Mouse (Mus musculus) limb, embryonic 15.5 days (tissue): ENCODE data around the gene Ak3. TPM values are rescaled to one million over a fixed set of nuclear protein-coding genes. Genes with fewer than 3 reads are reported as not detected.

ENCODE experiments used
- ATAC-seq: fragments of 200-750 bp; cut with Nextera tagmentation; 2 replicates; pipeline ENCODE4 v1.8.0; 2017; ENCODE audit warnings: low read depth, moderate TSS enrichment; ENCODE audit not compliant: insufficient number of reproducible peaks, low FRiP score, low TSS enrichment
- H3K27ac ChIP-seq: fragments of 300-500 bp; sonication (generic); 2 replicates; pipeline ENCODE4 v1.5.1; 2015; ENCODE audit warnings: moderate library complexity, mild to moderate bottlenecking, inconsistent platforms
- H3K27me3 ChIP-seq: fragments of 300-500 bp; sonication (generic); 2 replicates; pipeline ENCODE4 v1.6.1; 2015; ENCODE audit warnings: inconsistent platforms
- H3K36me3 ChIP-seq: fragments of 300-500 bp; sonication (generic); 2 replicates; pipeline ENCODE4 v1.6.1; 2015; ENCODE audit warnings: inconsistent platforms
- H3K4me1 ChIP-seq: fragments of 300-500 bp; sonication (generic); 2 replicates; pipeline ENCODE4 v1.6.1; 2015; ENCODE audit warnings: inconsistent platforms
- H3K4me2 ChIP-seq: fragments of 300-500 bp; sonication (generic); 2 replicates; pipeline ENCODE4 v1.6.1; 2015; ENCODE audit warnings: mild to moderate bottlenecking, inconsistent platforms
- H3K4me3 ChIP-seq: fragments of 300-500 bp; sonication (generic); 2 replicates; pipeline ENCODE4 v1.5.1; 2015; ENCODE audit warnings: mild to moderate bottlenecking, inconsistent platforms
- H3K9ac ChIP-seq: fragments of 300-500 bp; sonication (generic); 2 replicates; pipeline ENCODE4 v1.6.1; 2015; ENCODE audit warnings: inconsistent platforms
- H3K9me3 ChIP-seq: fragments of 300-500 bp; sonication (generic); 2 replicates; pipeline ENCODE4 v1.6.1; 2016; ENCODE audit warnings: inconsistent platforms
- WGBS: fragments of 180-500 bp; shearing (Covaris S2); methylation state at CpG from one replicate; pipeline ENCODE4 v1.1.7; 2015; 5-methylcytosine and 5-hydroxymethylcytosine counted together
- polyA plus RNA-seq: library from polyadenylated mRNA; unstranded; fragments of >200 nt; fragmentation: Nextera tagmentation; extraction: Ambion mirVana; gene quantifications from 2 replicates; pipeline ENCODE4 v1.2.1, GENCODE M21; 2015

Ak3 gene
- polyA plus RNA-seq, 1 experiment from 2014 or later: 73.8 TPM

DNA sequence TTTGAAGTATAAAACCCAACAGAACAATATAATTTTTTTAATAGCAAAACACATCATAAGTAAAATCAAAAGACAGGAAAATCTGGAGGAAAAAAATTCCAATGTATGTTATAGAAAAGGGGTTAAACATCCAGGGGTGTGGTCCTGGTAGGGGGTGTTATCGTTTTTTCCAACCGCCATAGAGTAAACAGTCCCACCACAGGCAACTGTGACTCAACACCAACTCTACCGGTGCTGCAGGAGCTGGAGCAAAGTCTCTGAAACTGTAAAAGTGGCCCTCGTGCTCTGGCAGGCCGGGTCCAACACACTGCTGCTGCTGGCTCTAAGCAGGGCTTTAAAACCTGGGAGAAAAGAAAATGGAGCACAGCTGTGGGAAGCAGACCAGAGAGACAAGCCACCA is 11.0 kb upstream of the Ak3 start:
- H3K27ac ChIP-seq: no peak overlapping the region
- H3K4me1 ChIP-seq: 0 out of 2 replicates have a peak, but pooled peaks cover 3% of the 10 kb centered on the region
- 86% methylated on average over 5 of the region's 5 CpGs for WGBS
- no peaks in the 10 kb centered on the region for H3K36me3 ChIP-seq
- H3K9ac ChIP-seq: no peak overlapping the region
- no peak overlapping the region for H3K4me2 ChIP-seq
- no peak overlapping the region for H3K4me3 ChIP-seq
- no peaks in the 10 kb centered on the region for H3K27me3 ChIP-seq
- ATAC-seq: no peak
- no peaks in the 10 kb centered on the region for H3K9me3 ChIP-seq

DNA sequence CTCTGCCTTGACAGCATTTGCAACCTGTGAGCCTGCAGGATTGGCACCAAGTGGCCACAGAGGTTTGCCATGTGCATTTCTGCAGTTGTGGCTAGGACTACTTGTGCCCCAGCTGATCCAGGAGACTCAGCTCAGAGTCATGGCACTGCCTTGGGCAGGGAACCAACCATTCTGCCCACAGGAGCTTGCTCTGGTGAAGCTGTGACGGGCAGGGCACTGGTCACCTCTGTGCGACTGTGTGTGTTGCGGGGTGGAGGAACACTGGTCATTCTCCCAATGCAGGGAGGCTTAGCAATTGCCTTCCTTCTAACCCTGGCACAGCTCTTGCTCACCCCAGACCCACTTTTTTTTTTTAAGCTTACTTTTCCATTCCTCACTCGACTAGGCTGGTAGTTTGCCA is 7.7 kb upstream of the Ak3 start:
- H3K4me3 ChIP-seq: no peak overlapping the region
- H3K9me3 ChIP-seq: no peaks in the 10 kb centered on the region
- no peak overlapping the region for H3K9ac ChIP-seq
- H3K36me3 ChIP-seq: no peaks in the 10 kb centered on the region
- 87% methylated on average over 4 of the region's 4 CpGs for WGBS
- H3K27ac ChIP-seq: no peak overlapping the region
- no peaks in the 10 kb centered on the region for H3K4me1 ChIP-seq
- H3K27me3 ChIP-seq: no peaks in the 10 kb centered on the region
- no peak overlapping the region for H3K4me2 ChIP-seq
- ATAC-seq: no peak

DNA sequence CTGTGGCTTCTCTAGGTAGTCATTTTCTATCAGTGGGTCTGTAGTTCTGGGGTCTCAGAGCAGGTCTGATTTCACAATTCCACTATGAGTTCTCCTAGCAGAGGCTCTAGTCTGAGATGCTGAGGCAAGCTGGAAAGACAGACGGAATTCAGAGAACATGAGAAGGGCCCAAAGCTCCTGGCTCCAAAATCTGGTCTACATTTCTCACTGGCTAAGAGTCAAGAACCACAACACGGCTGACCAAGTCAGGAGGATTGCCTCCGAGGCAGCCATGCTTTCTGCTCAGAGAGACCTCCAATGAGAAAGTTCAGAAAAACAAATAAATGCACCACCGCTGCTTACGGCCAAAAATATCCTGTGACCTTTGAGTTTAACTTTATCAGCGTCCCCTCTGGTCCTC is 6.8 kb upstream of the Ak3 start:
- WGBS: 58% methylated on average over 6 of the region's 6 CpGs
- no peak for ATAC-seq
- H3K9me3 ChIP-seq: no peaks in the 10 kb centered on the region
- H3K27ac ChIP-seq: no peak overlapping the region
- H3K4me3 ChIP-seq: no peak overlapping the region
- no peak overlapping the region for H3K9ac ChIP-seq
- H3K27me3 ChIP-seq: no peaks in the 10 kb centered on the region
- H3K36me3 ChIP-seq: no peaks in the 10 kb centered on the region
- H3K4me2 ChIP-seq: no peak overlapping the region
- no peaks in the 10 kb centered on the region for H3K4me1 ChIP-seq

DNA sequence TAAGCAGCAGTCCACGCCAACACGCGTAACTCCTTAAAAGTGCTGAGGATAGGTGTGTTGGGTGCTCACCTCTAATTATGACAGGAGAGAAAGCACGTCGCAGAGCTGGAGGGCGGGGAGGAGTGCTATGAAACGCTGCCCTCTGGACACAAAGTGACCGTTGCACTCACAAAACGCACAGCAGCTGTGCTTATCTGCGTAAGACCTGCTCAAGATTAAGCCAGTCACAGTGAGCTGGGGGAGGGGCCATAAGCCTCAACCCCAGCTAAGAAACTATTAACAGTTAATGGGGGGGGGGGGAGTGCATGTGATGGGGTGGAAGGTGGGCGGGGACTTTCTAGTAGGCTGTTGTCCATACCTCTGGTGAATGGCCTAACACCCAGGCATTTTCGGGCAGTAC is 5.0 kb upstream of the Ak3 start:
- H3K36me3 ChIP-seq: no peaks in the 10 kb centered on the region
- ATAC-seq: no peak
- H3K27me3 ChIP-seq: no peaks in the 10 kb centered on the region
- H3K4me1 ChIP-seq: peaks cover 6% of the 10 kb centered on the region
- WGBS: 87% methylated on average over 12 of the region's 12 CpGs
- H3K4me3 ChIP-seq: no peak overlapping the region
- no peak overlapping the region for H3K27ac ChIP-seq
- no peak overlapping the region for H3K9ac ChIP-seq
- H3K9me3 ChIP-seq: no peaks in the 10 kb centered on the region
- no peak overlapping the region for H3K4me2 ChIP-seq

DNA sequence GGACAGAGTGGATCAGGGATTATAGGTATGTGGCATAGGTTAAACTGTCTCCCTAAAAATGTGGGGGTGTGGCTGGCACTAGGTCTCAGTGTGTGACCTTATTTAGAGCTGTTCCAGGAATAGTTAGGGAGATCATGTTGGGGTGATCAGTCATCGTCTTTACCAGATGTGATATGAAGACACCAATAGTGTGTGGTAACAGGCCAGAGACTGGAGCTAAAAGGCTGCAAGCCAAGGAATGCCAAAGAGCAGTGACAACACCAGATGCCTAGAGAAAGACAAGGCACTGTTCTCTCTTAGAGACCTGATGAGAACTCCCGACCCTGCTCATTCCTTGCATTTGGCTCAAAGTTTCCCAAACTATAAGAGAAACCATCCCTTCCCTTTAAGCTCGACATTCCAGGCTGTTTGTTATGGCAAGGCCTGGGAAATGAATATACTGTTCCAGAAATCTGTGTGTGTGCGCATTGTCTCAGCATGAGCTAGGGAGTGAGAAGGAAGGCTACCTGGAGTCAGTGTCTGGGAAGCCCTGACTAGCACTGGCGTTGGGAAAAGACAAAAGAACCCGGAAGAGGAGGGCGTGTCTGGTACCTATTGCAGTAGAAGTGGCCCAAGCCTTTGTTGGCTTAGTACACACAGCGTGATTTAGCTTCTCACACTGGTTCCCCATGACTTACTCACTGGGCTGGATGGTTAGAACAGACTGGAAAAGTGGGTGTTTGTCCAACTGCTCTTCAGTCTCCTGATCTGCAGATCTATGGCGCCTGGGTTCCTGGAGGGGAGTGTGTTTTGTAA is 2.6 kb upstream of the Ak3 start:
- Histone ChIP-seq H3K9me3 (no peaks in the 10 kb centered on the region), H3K27me3 (no peaks in the 10 kb centered on the region), H3K9ac (no peak overlapping the region), H3K4me1 (peaks cover 12% of the 10 kb centered on the region), H3K4me2 (no peak overlapping the region), H3K4me3 (no peak overlapping the region), H3K36me3 (no peaks in the 10 kb centered on the region), H3K27ac (no peak overlapping the region; the same call in 1 of the 2 replicates)
- ATAC-seq: no peak
- 80% methylated on average over 9 of the region's 9 CpGs for WGBS

DNA sequence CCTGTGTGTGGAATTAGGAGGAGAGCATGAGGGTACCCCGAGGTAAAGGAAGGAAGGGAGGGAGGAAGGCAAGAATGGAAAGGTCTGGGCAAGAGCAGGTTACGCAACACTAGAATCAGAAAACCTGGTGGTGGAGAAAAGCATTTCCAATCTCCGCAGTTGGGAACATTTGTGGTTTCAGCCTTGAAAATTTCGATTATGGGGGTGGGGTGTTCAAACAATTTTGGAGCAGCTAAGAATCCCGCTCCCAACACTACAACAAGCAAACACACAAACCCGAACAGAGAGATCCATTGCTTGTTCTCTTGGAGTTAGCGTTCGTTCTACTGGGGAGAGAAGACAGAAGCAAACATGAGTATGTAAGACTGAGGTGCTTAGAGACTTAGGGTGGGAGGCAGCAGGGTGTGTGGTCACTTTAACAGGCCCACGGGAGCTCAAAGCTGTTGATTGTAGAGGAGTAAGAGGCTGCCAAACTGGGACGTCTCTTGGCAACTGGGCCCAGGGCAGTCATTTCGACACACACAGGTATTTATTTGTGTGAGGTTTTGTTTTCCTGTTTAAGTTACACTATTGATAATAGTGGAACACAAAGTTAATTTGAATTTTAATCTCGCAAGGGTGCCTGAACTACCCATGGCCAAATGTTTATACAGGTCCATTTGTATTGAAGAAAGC is 1.8 kb upstream of the Ak3 start:
- ATAC-seq: no peak
- H3K9me3 ChIP-seq: no peaks in the 10 kb centered on the region
- H3K36me3 ChIP-seq: no peaks in the 10 kb centered on the region
- no peak overlapping the region for H3K4me2 ChIP-seq
- no peak overlapping the region for H3K27ac ChIP-seq
- 70% methylated on average over 12 of the region's 12 CpGs for WGBS
- H3K4me3 ChIP-seq: no peak overlapping the region
- H3K4me1 ChIP-seq: peaks cover 13% of the 10 kb centered on the region
- no peak overlapping the region for H3K9ac ChIP-seq
- H3K27me3 ChIP-seq: no peaks in the 10 kb centered on the region

DNA sequence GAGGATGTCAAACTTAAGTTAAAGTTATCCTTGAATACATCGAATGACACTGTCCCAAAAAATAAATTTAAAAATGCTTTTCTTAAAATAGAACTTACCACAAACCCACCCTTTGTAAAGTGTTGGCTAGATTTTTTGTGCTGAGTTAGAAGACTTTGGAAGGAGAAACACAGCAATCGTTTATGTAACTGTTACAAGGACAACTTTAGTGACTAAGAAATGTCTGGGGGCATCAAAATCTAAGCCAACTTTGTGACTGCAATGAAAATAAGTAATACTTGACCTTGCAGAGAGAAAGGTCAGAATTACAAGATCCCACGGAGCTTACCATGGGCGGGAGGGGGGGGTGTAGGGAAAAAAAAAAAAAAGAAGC is 814 bp downstream of the Ak3 start:
- peaks cover 21% of the 10 kb centered on the region for H3K4me1 ChIP-seq
- 26% methylated on average over 4 of the region's 4 CpGs for WGBS
- H3K27me3 ChIP-seq: no peaks in the 10 kb centered on the region
- H3K36me3 ChIP-seq: no peaks in the 10 kb centered on the region
- peak overlapping the region; percentile 76; the same call in 1 of the 2 replicates for H3K9ac ChIP-seq
- H3K9me3 ChIP-seq: no peaks in the 10 kb centered on the region
- ATAC-seq: no peak
- H3K27ac ChIP-seq: peak overlapping the region; percentile 89
- H3K4me2 ChIP-seq: peak overlapping the region; percentile 75
- peak overlapping the region; percentile 83 for H3K4me3 ChIP-seq

DNA sequence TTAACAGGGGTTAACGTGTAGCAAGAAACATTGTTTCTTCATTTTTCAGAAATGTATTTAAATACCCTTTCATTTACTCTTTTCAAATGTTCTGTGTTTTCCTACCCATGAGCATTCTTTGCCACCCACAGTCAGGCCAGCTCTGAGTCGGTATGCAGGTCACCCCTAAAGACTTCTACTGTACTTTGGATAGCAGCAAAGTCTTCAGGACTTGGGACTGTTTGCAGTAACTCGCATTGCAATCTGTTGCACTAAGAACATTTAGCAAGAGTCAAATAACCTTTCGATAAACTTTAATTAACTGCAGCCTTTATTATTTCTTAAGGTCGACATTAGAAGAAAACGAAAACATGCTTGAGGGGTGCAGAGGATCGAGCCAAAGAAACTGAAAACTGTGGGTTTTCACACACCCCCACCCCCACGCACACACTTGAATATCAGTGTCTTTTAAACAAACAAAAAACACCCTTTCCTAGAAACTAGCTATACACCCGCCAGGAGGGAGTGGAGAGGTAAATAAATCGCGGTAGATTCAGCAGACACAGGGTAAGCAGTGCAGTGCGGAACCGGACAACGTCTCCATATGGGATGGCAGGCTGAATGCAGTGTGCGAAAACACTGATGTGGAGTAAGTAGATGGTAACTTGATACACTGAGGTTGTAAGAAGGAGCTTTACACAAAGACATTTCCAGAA is 1.7 kb downstream of the Ak3 start:
- H3K9ac ChIP-seq: no peak overlapping the region
- H3K36me3 ChIP-seq: no peaks in the 10 kb centered on the region
- peak overlapping the region; percentile 33; the same call in 1 of the 2 replicates for H3K27ac ChIP-seq
- WGBS: 30% methylated on average over 15 of the region's 15 CpGs
- no peaks in the 10 kb centered on the region for H3K9me3 ChIP-seq
- H3K4me2 ChIP-seq: peak overlapping the region; percentile 75
- peak overlapping the region; percentile 83 for H3K4me3 ChIP-seq
- peaks cover 21% of the 10 kb centered on the region for H3K4me1 ChIP-seq
- no peak for ATAC-seq
- H3K27me3 ChIP-seq: no peaks in the 10 kb centered on the region

DNA sequence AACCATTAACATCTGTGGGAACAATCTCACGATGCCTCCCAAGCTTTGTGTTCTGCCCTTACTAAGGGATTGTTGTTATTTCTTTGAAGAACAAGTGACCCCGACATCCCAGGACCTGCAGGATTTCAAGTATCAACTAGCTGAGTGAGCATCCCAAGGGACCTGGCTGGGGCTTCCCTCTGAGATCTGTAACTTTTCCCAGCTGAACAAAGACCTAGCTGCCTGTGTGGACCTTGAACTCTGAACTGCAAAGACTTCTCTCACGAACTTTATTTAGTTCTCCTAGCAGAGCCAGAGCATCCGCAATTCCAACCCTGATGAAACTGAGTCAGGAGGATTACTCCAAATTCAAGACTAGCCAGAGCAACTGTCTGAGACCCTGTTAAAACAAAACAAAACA is 2.4 kb downstream of the Ak3 start:
- Histone ChIP-seq H3K27ac (no peak overlapping the region), H3K27me3 (no peaks in the 10 kb centered on the region), H3K4me1 (peaks cover 21% of the 10 kb centered on the region), H3K36me3 (peaks cover under 1% of the 10 kb centered on the region; the same call in 1 of the 2 replicates), H3K4me2 (no peak overlapping the region), H3K9me3 (no peaks in the 10 kb centered on the region), H3K9ac (no peak overlapping the region), H3K4me3 (no peak overlapping the region)
- no peak for ATAC-seq
- 62% methylated on average over 4 of the region's 4 CpGs for WGBS

DNA sequence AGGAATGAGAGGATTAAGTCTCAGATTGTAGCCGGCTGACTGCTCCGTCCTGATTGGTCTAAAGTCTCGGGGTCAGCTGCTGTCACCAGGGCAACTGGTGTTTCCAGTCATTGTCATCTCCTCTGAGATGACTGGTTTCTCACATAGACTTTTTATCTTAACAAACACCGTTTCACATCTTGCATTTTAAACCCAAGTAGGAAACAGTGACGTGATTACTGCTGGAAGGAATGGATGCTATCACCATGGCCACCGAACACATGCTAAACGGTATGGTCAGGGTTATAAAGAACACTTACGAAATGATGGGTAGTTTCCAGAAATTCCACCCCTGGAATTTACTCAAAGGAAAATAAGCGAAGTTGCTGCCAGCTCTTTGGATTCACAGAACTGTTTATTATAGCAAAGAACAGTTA is 3.4 kb downstream of the Ak3 start:
- Histone ChIP-seq H3K4me2 (no peak overlapping the region), H3K27me3 (no peaks in the 10 kb centered on the region), H3K27ac (no peak overlapping the region), H3K4me3 (no peak overlapping the region), H3K9ac (no peak overlapping the region), H3K36me3 (peaks cover 5% of the 10 kb centered on the region; the same call in 1 of the 2 replicates), H3K9me3 (no peaks in the 10 kb centered on the region), H3K4me1 (peaks cover 21% of the 10 kb centered on the region)
- no peak for ATAC-seq
- 55% methylated on average over 9 of the region's 9 CpGs for WGBS

DNA sequence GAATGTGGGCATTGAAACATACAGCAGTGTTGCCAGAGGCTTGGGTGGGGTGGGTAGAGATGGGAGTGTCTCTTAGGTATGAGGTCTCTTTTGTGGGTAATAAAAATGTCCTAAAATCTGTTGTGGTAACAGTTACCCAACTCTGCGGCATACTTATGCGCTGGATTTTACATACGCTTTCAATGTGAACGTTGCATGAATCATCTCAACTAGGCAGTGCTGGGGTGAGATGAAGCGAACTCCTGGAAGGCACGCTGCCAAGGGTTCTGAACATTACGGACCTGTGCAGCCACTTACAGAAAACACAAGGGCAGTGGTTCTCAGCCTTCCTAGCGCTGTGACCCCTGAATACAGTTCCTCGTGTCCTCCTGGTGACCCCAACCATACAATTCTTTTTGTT is 5.1 kb downstream of the Ak3 start:
- Histone ChIP-seq H3K4me2 (no peak overlapping the region), H3K27ac (no peak overlapping the region), H3K4me3 (no peak overlapping the region), H3K4me1 (peaks cover 15% of the 10 kb centered on the region; the same call in 1 of the 2 replicates), H3K9ac (no peak overlapping the region), H3K9me3 (no peaks in the 10 kb centered on the region), H3K36me3 (peaks cover 7% of the 10 kb centered on the region; the same call in 1 of the 2 replicates), H3K27me3 (no peaks in the 10 kb centered on the region)
- 66% methylated on average over 9 of the region's 9 CpGs for WGBS
- no peak for ATAC-seq

DNA sequence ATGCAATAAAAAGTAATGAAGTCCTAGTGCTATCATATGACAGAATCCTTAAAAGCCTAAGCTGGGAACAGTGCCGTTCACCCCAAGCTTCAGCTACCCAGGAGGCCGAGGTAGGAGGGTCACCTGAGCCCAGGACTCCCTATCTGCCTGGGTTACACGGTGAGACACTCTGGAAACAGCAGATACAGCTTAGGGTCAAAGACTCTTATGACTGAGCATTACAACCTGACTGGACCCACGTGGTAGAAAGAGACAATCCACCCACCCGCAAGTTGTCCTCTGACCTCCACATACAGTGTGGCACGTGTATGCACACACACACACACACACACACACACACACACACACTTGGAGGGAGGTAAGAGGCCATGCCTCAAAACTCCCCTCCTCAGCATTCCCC is 5.6 kb downstream of the Ak3 start:
- peaks cover 15% of the 10 kb centered on the region; the same call in 1 of the 2 replicates for H3K4me1 ChIP-seq
- H3K4me3 ChIP-seq: no peak overlapping the region
- no peaks in the 10 kb centered on the region for H3K9me3 ChIP-seq
- H3K4me2 ChIP-seq: no peak overlapping the region
- H3K27me3 ChIP-seq: no peaks in the 10 kb centered on the region
- H3K9ac ChIP-seq: no peak overlapping the region
- WGBS: 71% methylated on average over 6 of the region's 6 CpGs
- no peak for ATAC-seq
- no peak overlapping the region for H3K27ac ChIP-seq
- peaks cover 11% of the 10 kb centered on the region for H3K36me3 ChIP-seq
